Mouse (Mus musculus) mouse embryonic stem cell (cell line): ENCODE data around the gene Nle1.

Source experiments
- in situ Hi-C, 2 experiments: fragments of 300-500 bp; cut with MboI; formaldehyde crosslinking; loops; 1 replicate in 1 of 2; 3 replicates in 1 of 2; pipeline ENCODE4 v1.14.3; 2019 to 2020; ENCODE audit warnings: low sequenced_read_pairs in 2 of 2, low pct_unique_long_range_greater_than_20kb in 1 of 2, mixed read lengths in 1 of 2; ENCODE audit not compliant: unreplicated experiment in 1 of 2

Nle1 gene

GRCm38 (mm10) chr11:82856032-82856431 lies 52.2 kb downstream of the Nle1 start:
- in situ Hi-C loops = no loop called here

- in situ Hi-C loops = no loop called here
Observed at GRCm38 (mm10) chr11:82855327-82855973, 52.8 kb downstream of the Nle1 start.

- in situ Hi-C loops = no loop called here
Observed at GRCm38 (mm10) chr11:82854111-82854510, 54.1 kb downstream of the Nle1 start.

GRCm38 (mm10) chr11:82852958-82853357 lies 55.3 kb downstream of the Nle1 start:
- in situ Hi-C loops = no loop called here

- in situ Hi-C loops = no loop called here
Observed at GRCm38 (mm10) chr11:82852540-82852939, 55.7 kb downstream of the Nle1 start.

- in situ Hi-C loops = no loop called here
Observed at GRCm38 (mm10) chr11:82852115-82852514, 56.1 kb downstream of the Nle1 start.
